Mouse (Mus musculus) midbrain, embryonic 12.5 days (tissue): ENCODE measurements at regions not wholly inside any gene's neighbourhood (a gene's known extent, or its start where the extent isn't known, plus 50 kb on each side); places are given as distances from the start of the nearest gene placed in this dataset.

Source experiments
- ATAC-seq: fragments of 200-750 bp; cut with Nextera tagmentation; 2 replicates; pipeline ENCODE4 v1.8.0; 2017; ENCODE audit warnings: low read depth, moderate TSS enrichment, moderate library complexity; ENCODE audit not compliant: low FRiP score
- H3K27ac ChIP-seq: fragments of 300-500 bp; sonication (generic); replicated peaks from 2 replicates; pipeline ENCODE4 v1.5.1; 2016; ENCODE audit warnings: mild to moderate bottlenecking
- H3K27me3 ChIP-seq: fragments of 300-500 bp; sonication (generic); 2 replicates; pipeline ENCODE4 v1.6.1; 2016; ENCODE audit warnings: mild to moderate bottlenecking
- H3K36me3 ChIP-seq: fragments of 300-500 bp; sonication (generic); 2 replicates; pipeline ENCODE4 v1.6.1; 2016
- H3K4me1 ChIP-seq: fragments of 300-500 bp; sonication (generic); 2 replicates; pipeline ENCODE4 v1.6.1; 2016
- H3K4me2 ChIP-seq: fragments of 300-500 bp; sonication (generic); replicated peaks from 2 replicates; pipeline ENCODE4 v1.6.1; 2016; ENCODE audit warnings: mild to moderate bottlenecking, moderate library complexity
- H3K4me3 ChIP-seq: fragments of 300-500 bp; sonication (generic); 2 replicates; pipeline ENCODE4 v1.5.1; 2016; ENCODE audit warnings: mild to moderate bottlenecking
- H3K9ac ChIP-seq: fragments of 300-500 bp; sonication (generic); replicated peaks from 2 replicates; pipeline ENCODE4 v1.6.1; 2016; ENCODE audit warnings: mild to moderate bottlenecking, moderate library complexity
- H3K9me3 ChIP-seq: fragments of 300-500 bp; sonication (generic); 2 replicates; pipeline ENCODE4 v1.6.1; 2016; ENCODE audit warnings: mild to moderate bottlenecking
- WGBS: fragments of 180-500 bp; shearing (Covaris S2); methylation state at CpG from one replicate; pipeline ENCODE4 v1.1.7; 2016; 5-methylcytosine and 5-hydroxymethylcytosine counted together

- ATAC-seq, result no peak
Measured at GRCm38 (mm10) chr12:39027179-39027578, 248.0 kb downstream of the Etv1 start.

GRCm38 (mm10) chr12:39027948-39028347, 248.8 kb downstream of the Etv1 start:
- no peak; the same call in 1 of the 2 replicates for ATAC-seq
- H3K4me2 ChIP-seq, result no peak overlapping the region
- no peaks in the 10 kb centered on the region for H3K36me3 ChIP-seq
- no peaks in the 10 kb centered on the region for H3K4me1 ChIP-seq
- 40% methylated on average over 2 of the region's 2 CpGs for WGBS
- H3K27me3 ChIP-seq, result no peaks in the 10 kb centered on the region
- no peaks in the 10 kb centered on the region for H3K9me3 ChIP-seq
- H3K4me3 ChIP-seq, result no peak overlapping the region
- H3K27ac ChIP-seq, result no peak overlapping the region
- no peak overlapping the region for H3K9ac ChIP-seq

More at GRCm38 (mm10) chr12:39027179-39027578, 248.0 kb downstream of the Etv1 start:
- 75% methylated on average over 2 of the region's 2 CpGs for WGBS
- Histone ChIP-seq H3K27ac (no peak overlapping the region), H3K9ac (no peak overlapping the region), H3K36me3 (no peaks in the 10 kb centered on the region), H3K27me3 (no peaks in the 10 kb centered on the region), H3K4me3 (no peak overlapping the region), H3K9me3 (no peaks in the 10 kb centered on the region), H3K4me2 (no peak overlapping the region), H3K4me1 (no peaks in the 10 kb centered on the region)

- Histone ChIP-seq H3K27me3 (no peaks in the 10 kb centered on the region), H3K4me3 (no peak overlapping the region), H3K27ac (no peak overlapping the region), H3K4me2 (no peak overlapping the region), H3K9ac (no peak overlapping the region), H3K9me3 (no peaks in the 10 kb centered on the region), H3K36me3 (no peaks in the 10 kb centered on the region), H3K4me1 (no peaks in the 10 kb centered on the region)
- 77% methylated on average over 3 of the region's 3 CpGs for WGBS
- ATAC-seq, result no peak
Measured at GRCm38 (mm10) chr12:39033982-39034381, 254.8 kb downstream of the Etv1 start.

GRCm38 (mm10) chr12:39036466-39037037, 257.4 kb downstream of the Etv1 start:
- ATAC-seq, result no peak
- H3K36me3 ChIP-seq, result no peaks in the 10 kb centered on the region
- H3K9ac ChIP-seq, result no peak overlapping the region
- H3K9me3 ChIP-seq, result no peaks in the 10 kb centered on the region
- no peak overlapping the region for H3K27ac ChIP-seq
- H3K27me3 ChIP-seq, result no peaks in the 10 kb centered on the region
- 89% methylated on average over 2 of the region's 2 CpGs for WGBS
- no peak overlapping the region for H3K4me2 ChIP-seq
- no peaks in the 10 kb centered on the region for H3K4me1 ChIP-seq
- no peak overlapping the region for H3K4me3 ChIP-seq

GRCm38 (mm10) chr12:39038077-39038476, 258.9 kb downstream of the Etv1 start:
- H3K4me1 ChIP-seq, result no peaks in the 10 kb centered on the region
- H3K36me3 ChIP-seq, result no peaks in the 10 kb centered on the region
- no peak for ATAC-seq
- H3K9ac ChIP-seq, result no peak overlapping the region
- no peak overlapping the region for H3K4me3 ChIP-seq
- no peaks in the 10 kb centered on the region for H3K27me3 ChIP-seq
- no peak overlapping the region for H3K4me2 ChIP-seq
- H3K27ac ChIP-seq, result no peak overlapping the region
- WGBS, result 87% methylated on average over 3 of the region's 3 CpGs
- no peaks in the 10 kb centered on the region for H3K9me3 ChIP-seq

GRCm38 (mm10) chr12:39038656-39039055, 259.5 kb downstream of the Etv1 start:
- Histone ChIP-seq H3K9ac (no peak overlapping the region), H3K36me3 (no peaks in the 10 kb centered on the region), H3K27me3 (no peaks in the 10 kb centered on the region), H3K4me1 (no peaks in the 10 kb centered on the region), H3K27ac (no peak overlapping the region), H3K9me3 (no peaks in the 10 kb centered on the region), H3K4me3 (no peak overlapping the region), H3K4me2 (no peak overlapping the region)
- ATAC-seq, result no peak
- WGBS, result 23% methylated on average over 2 of the region's 2 CpGs

- no peak overlapping the region for H3K9ac ChIP-seq
- H3K9me3 ChIP-seq, result no peaks in the 10 kb centered on the region
- no peak overlapping the region for H3K4me3 ChIP-seq
- no peak overlapping the region for H3K4me2 ChIP-seq
- H3K4me1 ChIP-seq, result no peaks in the 10 kb centered on the region
- ATAC-seq, result no peak
- H3K36me3 ChIP-seq, result no peaks in the 10 kb centered on the region
- H3K27me3 ChIP-seq, result no peaks in the 10 kb centered on the region
- no peak overlapping the region for H3K27ac ChIP-seq
Measured at GRCm38 (mm10) chr12:39047126-39047525, 267.9 kb downstream of the Etv1 start.

- H3K27ac ChIP-seq, result no peak overlapping the region
- H3K27me3 ChIP-seq, result no peaks in the 10 kb centered on the region
- H3K36me3 ChIP-seq, result no peaks in the 10 kb centered on the region
- 55% methylated on average over 6 of the region's 6 CpGs for WGBS
- no peaks in the 10 kb centered on the region for H3K9me3 ChIP-seq
- H3K4me3 ChIP-seq, result no peak overlapping the region
- H3K4me2 ChIP-seq, result no peak overlapping the region
- H3K9ac ChIP-seq, result no peak overlapping the region
- no peak for ATAC-seq
- no peaks in the 10 kb centered on the region for H3K4me1 ChIP-seq
Measured at GRCm38 (mm10) chr12:39048441-39048840, 269.3 kb downstream of the Etv1 start.

GRCm38 (mm10) chr12:39048958-39049357, 269.8 kb downstream of the Etv1 start:
- Histone ChIP-seq H3K9ac (no peak overlapping the region), H3K4me3 (no peak overlapping the region), H3K27me3 (no peaks in the 10 kb centered on the region), H3K9me3 (no peaks in the 10 kb centered on the region), H3K27ac (no peak overlapping the region), H3K4me1 (no peaks in the 10 kb centered on the region), H3K4me2 (no peak overlapping the region), H3K36me3 (no peaks in the 10 kb centered on the region)
- 80% methylated on average over 1 of the region's 1 CpGs for WGBS
- no peak for ATAC-seq

- no peak for ATAC-seq
- no peak overlapping the region for H3K9ac ChIP-seq
- H3K27me3 ChIP-seq, result no peaks in the 10 kb centered on the region
- H3K4me3 ChIP-seq, result no peak overlapping the region
- H3K36me3 ChIP-seq, result no peaks in the 10 kb centered on the region
- WGBS, result 89% methylated on average over 4 of the region's 4 CpGs
- H3K9me3 ChIP-seq, result no peaks in the 10 kb centered on the region
- no peak overlapping the region for H3K4me2 ChIP-seq
- no peak overlapping the region for H3K27ac ChIP-seq
- H3K4me1 ChIP-seq, result no peaks in the 10 kb centered on the region; the same call in 1 of the 2 replicates
Measured at GRCm38 (mm10) chr12:39070331-39071045, 291.3 kb downstream of the Etv1 start.

- ATAC-seq, result peak; percentile 80
Measured at GRCm38 (mm10) chr12:39073289-39074022, 294.3 kb downstream of the Etv1 start.

GRCm38 (mm10) chr12:39086285-39086684, 307.1 kb downstream of the Etv1 start:
- Histone ChIP-seq H3K4me1 (no peaks in the 10 kb centered on the region), H3K4me3 (no peak overlapping the region), H3K27ac (no peak overlapping the region), H3K4me2 (no peak overlapping the region), H3K27me3 (no peaks in the 10 kb centered on the region), H3K9me3 (no peaks in the 10 kb centered on the region), H3K9ac (no peak overlapping the region), H3K36me3 (no peaks in the 10 kb centered on the region)
- 92% methylated on average over 4 of the region's 4 CpGs for WGBS
- ATAC-seq, result no peak

More at GRCm38 (mm10) chr12:39073289-39074022, 294.3 kb downstream of the Etv1 start:
- no peaks in the 10 kb centered on the region for H3K9me3 ChIP-seq
- no peak overlapping the region for H3K4me3 ChIP-seq
- no peaks in the 10 kb centered on the region; the same call in 1 of the 2 replicates for H3K4me1 ChIP-seq
- H3K27ac ChIP-seq, result no peak overlapping the region
- H3K36me3 ChIP-seq, result no peaks in the 10 kb centered on the region
- WGBS, result 86% methylated on average over 15 of the region's 15 CpGs
- no peak overlapping the region for H3K9ac ChIP-seq
- no peaks in the 10 kb centered on the region for H3K27me3 ChIP-seq
- H3K4me2 ChIP-seq, result no peak overlapping the region
